Mouse (Mus musculus) limb, embryonic 14.5 days (tissue): Measurements from ENCODE around the gene Ulbp1. TPM values are rescaled to one million over a fixed set of nuclear protein-coding genes. Genes with fewer than 3 reads are reported as not detected.
A peak's percentile ranks its signal among the peaks of the same experiment; 100 is the strongest.
"Not testable (repeated sequence)": the region's sequence is repeated elsewhere in the genome, so short reads cannot be mapped to it uniquely, and the experiment has no call there.

Source experiments
- ATAC-seq: fragments of 200-750 bp; cut with Nextera tagmentation; 2 replicates; pipeline ENCODE4 v1.8.0; 2017; ENCODE audit warnings: low read depth, moderate number of reproducible peaks, moderate TSS enrichment; ENCODE audit not compliant: low FRiP score
- DNase-seq: peaks from one replicate; pipeline ENCODE4 v3.0.0-alpha.2; 2015; ENCODE audit warnings: low spot score
- H3K27ac ChIP-seq: fragments of 300-500 bp; sonication (generic); replicated peaks from 2 replicates; pipeline ENCODE4 v1.5.1; 2014; ENCODE audit warnings: low read depth, mild to moderate bottlenecking, low read length, moderate library complexity, mixed read lengths
- H3K27me3 ChIP-seq: fragments of 300-500 bp; sonication (generic); 2 replicates; pipeline ENCODE4 v1.6.1; 2014; ENCODE audit warnings: low read length, mixed read lengths; ENCODE audit not compliant: control insufficient read depth, insufficient read depth
- H3K36me3 ChIP-seq: fragments of 300-500 bp; sonication (generic); 2 replicates; pipeline ENCODE4 v1.6.1; 2014; ENCODE audit warnings: mild to moderate bottlenecking, low read length, moderate library complexity, mixed read lengths; ENCODE audit not compliant: control insufficient read depth, insufficient read depth
- H3K4me1 ChIP-seq: fragments of 300-500 bp; sonication (generic); 2 replicates; pipeline ENCODE4 v1.6.1; 2014; ENCODE audit warnings: antibody characterized with exemption, low read length, mixed read lengths; ENCODE audit not compliant: control insufficient read depth, insufficient read depth
- H3K4me2 ChIP-seq: fragments of 300-500 bp; sonication (generic); replicated peaks from 2 replicates; pipeline ENCODE4 v1.6.1; 2014; ENCODE audit warnings: low read depth, mild to moderate bottlenecking, low read length, moderate library complexity; ENCODE audit not compliant: severe bottlenecking
- H3K4me3 ChIP-seq: fragments of 300-500 bp; sonication (generic); replicated peaks from 2 replicates; pipeline ENCODE4 v1.5.1; 2014; ENCODE audit warnings: low read length
- H3K9ac ChIP-seq: fragments of 300-500 bp; sonication (generic); 2 replicates; pipeline ENCODE4 v1.6.1; 2014; ENCODE audit warnings: mild to moderate bottlenecking, low read depth, low read length, moderate library complexity; ENCODE audit not compliant: severe bottlenecking
- H3K9me3 ChIP-seq: fragments of 300-500 bp; sonication (generic); 2 replicates; pipeline ENCODE4 v1.6.1; 2016; ENCODE audit warnings: low read length; ENCODE audit not compliant: control insufficient read depth
- POLR2A ChIP-seq: fragments of 200-500 bp; IDR thresholded peaks from 2 replicates; pipeline ENCODE4 v1.8.0; 2012; ENCODE audit warnings: inconsistent platforms, mild to moderate bottlenecking, moderate library complexity, borderline replicate concordance; ENCODE audit not compliant: insufficient read depth, insufficient read length; ENCODE audit errors: extremely low read depth
- WGBS: fragments of 180-500 bp; shearing (Covaris S2); extraction: QIAGEN DNeasy Blood & Tissue Kit; methylation state at CpG from one replicate; pipeline ENCODE4 v1.1.7; 2014; 5-methylcytosine and 5-hydroxymethylcytosine counted together
- polyA plus RNA-seq, 2 experiments: library from polyadenylated mRNA; depleted of rRNA in 1 of 2; stranded (reverse) in 1 of 2; unstranded in 1 of 2; fragments of >200 nt; fragmentation: Nextera tagmentation in 1 of 2; extraction: Ambion mirVana in 1 of 2; gene quantifications; 2 replicates each; pipeline versions ENCODE4 v1.2.1 to v1.2.3; 2012 to 2014

Gene Ulbp1
- polyA plus RNA-seq, 2 experiments = 3.3 to 4.0 TPM

DNA sequence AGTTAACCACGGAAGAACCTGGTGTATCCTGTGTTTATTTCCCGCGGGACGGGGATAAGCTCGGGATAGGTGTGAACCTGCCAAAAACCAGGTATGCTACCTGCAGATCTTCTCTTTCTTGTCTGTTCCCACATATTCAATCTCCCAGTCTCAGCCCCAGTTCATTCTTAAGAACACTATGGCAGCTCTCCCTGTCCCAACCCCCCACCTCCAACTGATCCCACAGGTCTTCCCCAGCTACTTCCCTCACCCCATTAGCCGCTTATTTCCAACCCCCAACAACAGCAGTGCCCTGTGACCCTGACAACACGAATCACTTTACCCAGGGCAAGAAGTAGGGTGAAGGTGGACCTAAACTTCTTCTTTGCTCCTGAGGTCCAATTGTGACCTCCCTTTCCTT lies 3.0 kb downstream of the Ulbp1 start:
- H3K27ac ChIP-seq = no peak overlapping the region
- TF ChIP-seq POLR2A = no peak
- H3K9me3 ChIP-seq = no peaks in the 10 kb centered on the region
- H3K4me3 ChIP-seq = no peak overlapping the region
- no peaks in the 10 kb centered on the region for H3K27me3 ChIP-seq
- DNase-seq (no peak), ATAC-seq (no peak)
- 9% methylated on average over 7 of the region's 7 CpGs for WGBS
- no peak overlapping the region for H3K9ac ChIP-seq
- H3K4me2 ChIP-seq = no peak overlapping the region; the same call in 1 of the 2 replicates
- H3K36me3 ChIP-seq = no peaks in the 10 kb centered on the region
- no peaks in the 10 kb centered on the region for H3K4me1 ChIP-seq

DNA sequence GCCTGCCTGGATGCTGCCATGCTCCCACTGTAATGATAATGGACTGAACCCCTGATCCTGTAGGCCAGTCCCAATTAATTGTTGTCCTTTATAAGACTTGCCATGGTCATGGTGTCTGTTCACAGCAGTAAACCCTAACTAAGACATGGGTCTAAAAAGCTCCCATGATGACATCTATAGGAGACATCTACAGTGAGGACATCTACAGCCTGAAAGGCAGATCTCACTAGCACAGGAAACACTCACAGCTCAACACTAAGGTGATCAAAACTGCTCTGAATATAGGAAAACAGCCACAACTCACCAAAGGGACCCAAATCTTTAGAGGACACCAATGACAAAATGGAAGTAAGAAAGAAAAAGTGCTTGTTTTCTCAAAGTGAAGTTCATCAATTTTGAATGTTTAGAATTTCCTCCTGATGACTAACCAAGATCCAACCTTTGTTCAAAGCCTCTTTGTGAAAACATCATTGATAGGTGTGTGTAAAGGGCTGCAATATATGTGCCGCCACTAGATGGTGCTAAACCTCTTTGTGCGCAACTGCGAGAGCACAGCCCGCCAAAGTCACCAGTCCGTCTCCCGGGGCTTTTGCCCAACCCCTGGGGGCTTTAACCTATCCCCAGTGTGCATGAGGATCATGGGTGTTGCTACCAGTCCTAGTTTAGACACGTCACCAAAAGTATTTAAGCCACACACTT lies 3.6 kb downstream of the Ulbp1 start:
- not testable (repeated sequence) for DNase-seq

DNA sequence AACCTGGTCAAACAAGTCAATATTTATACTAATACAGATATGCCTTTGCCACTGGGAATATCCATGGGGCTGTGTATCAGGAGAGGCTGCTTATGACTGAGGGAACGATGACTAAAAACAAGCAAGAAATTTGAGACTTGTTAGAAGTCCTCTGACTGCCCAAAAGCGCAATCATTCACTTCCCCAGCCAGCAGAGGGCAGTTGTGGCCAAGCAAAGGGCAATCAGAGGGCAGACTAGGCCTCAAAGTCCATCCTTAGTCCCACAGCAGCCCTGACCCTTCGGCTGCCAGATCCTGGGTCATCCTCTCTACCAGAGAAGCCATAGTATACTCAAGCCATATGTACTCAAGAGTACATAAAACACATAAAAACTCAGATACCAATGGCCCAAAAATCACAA lies 11.4 kb downstream of the Ulbp1 start:
- no peaks in the 10 kb centered on the region for H3K27me3 ChIP-seq
- 55% methylated on average over 3 of the region's 3 CpGs for WGBS
- no peaks in the 10 kb centered on the region for H3K4me1 ChIP-seq
- TF ChIP-seq POLR2A = no peak
- no peak overlapping the region for H3K4me2 ChIP-seq
- ATAC-seq = no peak
- no peak overlapping the region for H3K9ac ChIP-seq
- H3K27ac ChIP-seq = no peak overlapping the region
- no peak overlapping the region for H3K4me3 ChIP-seq
- 0 out of 2 replicates have a peak, but pooled peaks cover 7% of the 10 kb centered on the region for H3K9me3 ChIP-seq
- DNase-seq = no peak
- no peaks in the 10 kb centered on the region for H3K36me3 ChIP-seq

More for the DNA sequence above, 3.6 kb downstream of the Ulbp1 start:
- not testable (repeated sequence) for H3K9ac ChIP-seq, H3K27me3 ChIP-seq, H3K4me2 ChIP-seq, H3K36me3 ChIP-seq, H3K4me3 ChIP-seq, H3K4me1 ChIP-seq, ATAC-seq, H3K9me3 ChIP-seq, H3K27ac ChIP-seq
- 0% methylated on average over 7 of the region's 7 CpGs for WGBS

DNA sequence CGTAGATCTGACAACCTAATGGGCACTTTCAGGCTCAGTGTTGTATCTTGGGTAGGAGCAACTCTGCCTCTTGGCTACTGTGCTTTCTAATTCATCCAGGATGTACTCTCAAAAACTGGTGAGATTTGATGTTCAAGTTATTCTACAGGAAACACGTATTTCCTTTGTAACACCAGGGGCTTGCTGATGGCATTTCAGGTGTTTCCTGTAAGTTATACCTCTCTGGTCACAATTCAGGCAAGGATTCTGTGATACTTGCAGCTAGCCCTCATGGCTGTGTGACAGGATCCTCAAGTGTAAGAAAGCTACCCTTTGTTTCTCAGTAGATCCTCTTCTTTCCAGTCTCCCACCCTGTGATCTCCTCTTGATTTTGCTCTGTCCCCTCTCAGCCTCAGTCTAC lies 34.5 kb downstream of the Ulbp1 start:
- H3K4me3 ChIP-seq = no peak overlapping the region
- DNase-seq (no peak), ATAC-seq (no peak)
- no peak overlapping the region for H3K27ac ChIP-seq
- no peaks in the 10 kb centered on the region for H3K9me3 ChIP-seq
- H3K9ac ChIP-seq = no peak overlapping the region
- TF ChIP-seq POLR2A = no peak
- no peaks in the 10 kb centered on the region for H3K4me1 ChIP-seq
- no peak overlapping the region for H3K4me2 ChIP-seq
- H3K27me3 ChIP-seq = no peaks in the 10 kb centered on the region
- no peaks in the 10 kb centered on the region for H3K36me3 ChIP-seq
- WGBS = 78% methylated on average over 2 of the region's 2 CpGs

DNA sequence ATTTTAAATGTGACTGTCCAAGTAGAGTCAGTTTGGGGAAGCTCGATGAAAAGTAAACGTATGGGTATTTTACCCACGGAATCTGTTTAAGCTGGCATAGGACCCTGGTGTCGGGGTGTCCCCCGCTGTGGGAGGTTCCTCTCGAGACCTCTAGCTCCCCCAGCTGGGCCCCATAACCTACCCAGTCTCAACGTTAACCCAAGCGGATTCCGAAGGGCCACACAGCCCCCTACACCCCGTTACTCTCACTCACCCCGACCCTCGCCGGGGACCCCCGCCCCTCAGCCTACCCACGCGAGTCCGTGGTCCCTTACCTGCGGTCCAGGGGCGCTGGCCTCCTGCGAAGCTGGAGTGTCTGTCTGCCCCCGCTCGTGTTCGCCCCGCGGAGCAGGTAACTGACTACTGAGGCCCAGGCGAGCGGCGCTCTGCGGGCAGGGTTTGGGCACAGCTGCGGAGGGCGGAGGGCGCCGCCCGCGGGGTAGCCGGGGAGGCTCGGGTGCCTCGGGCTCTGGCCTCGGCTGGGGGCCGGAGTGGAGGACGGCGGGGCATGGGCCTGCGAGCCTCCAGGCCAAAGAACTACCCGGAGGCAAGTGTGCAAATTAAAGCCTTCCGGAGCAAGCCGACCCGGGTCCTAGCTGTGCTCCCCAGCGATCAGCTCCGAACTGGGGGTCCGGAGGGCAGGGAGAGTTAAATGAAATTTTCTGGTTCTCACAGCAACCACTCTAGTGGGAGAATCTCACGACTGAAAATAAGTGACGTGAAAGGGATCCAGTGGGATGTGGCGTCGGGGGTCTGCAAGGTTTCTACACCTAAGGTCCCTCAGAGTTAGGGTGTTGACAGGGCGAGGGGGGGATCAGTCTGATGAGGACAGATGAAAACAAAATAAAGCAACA lies 80.0 kb downstream of the Ulbp1 start:
- no peaks in the 10 kb centered on the region for H3K36me3 ChIP-seq
- no peak overlapping the region for H3K27ac ChIP-seq
- H3K27me3 ChIP-seq = peaks cover 22% of the 10 kb centered on the region
- peak overlapping the region; percentile 98 for H3K4me2 ChIP-seq
- no peaks in the 10 kb centered on the region for H3K9me3 ChIP-seq
- H3K4me3 ChIP-seq = peak overlapping the region; percentile 57
- WGBS = 8% methylated on average over 54 of the region's 55 CpGs
- no peak for ATAC-seq
- H3K4me1 ChIP-seq = peaks cover 3% of the 10 kb centered on the region
- no peak for DNase-seq
- H3K9ac ChIP-seq = no peak overlapping the region
- TF ChIP-seq POLR2A = no peak
